Mouse (Mus musculus): Measurements from ENCODE around the gene Mapkbp1. TPM values are rescaled to one million over a fixed set of nuclear protein-coding genes. Genes with fewer than 3 reads are reported as not detected.

Gene Mapkbp1
- polyA plus RNA-seq, 1 experiment from 2014 or later, result 9.7 TPM

GRCm38 (mm10) chr2:120012924-120013323 lies 40.4 kb downstream of the Mapkbp1 start:
- Histone ChIP-seq H3K4me1 (no peaks in the 10 kb centered on the region), H3K9ac (no peak overlapping the region), H3K27ac (no peak overlapping the region), H3K4me2 (no peak overlapping the region), H3K4me3 (no peak overlapping the region), H3K36me3 (replicated peaks) (peaks cover 5% of the 10 kb centered on the region; the same call in 1 of the 2 replicates), H3K9me3 (no peaks in the 10 kb centered on the region), H3K27me3 (replicated peaks) (no peaks in the 10 kb centered on the region)
- no peak for ATAC-seq (replicated peaks)
- WGBS, result 90% methylated on average over 13 of the region's 13 CpGs

GRCm38 (mm10) chr2:120013831-120014486 lies 41.5 kb downstream of the Mapkbp1 start:
- no peaks in the 10 kb centered on the region for H3K4me1 ChIP-seq
- WGBS, result 97% methylated on average over 2 of the region's 2 CpGs
- no peaks in the 10 kb centered on the region for H3K9me3 ChIP-seq
- H3K27me3 ChIP-seq (replicated peaks), result no peaks in the 10 kb centered on the region
- H3K9ac ChIP-seq, result no peak overlapping the region
- H3K36me3 ChIP-seq (replicated peaks), result peaks cover 15% of the 10 kb centered on the region
- no peak overlapping the region for H3K4me3 ChIP-seq
- H3K27ac ChIP-seq, result no peak overlapping the region
- no peak overlapping the region for H3K4me2 ChIP-seq
- no peak for ATAC-seq (replicated peaks)

GRCm38 (mm10) chr2:120015882-120016281 lies 43.4 kb downstream of the Mapkbp1 start:
- H3K4me2 ChIP-seq, result no peak overlapping the region
- H3K9ac ChIP-seq, result no peak overlapping the region
- no peaks in the 10 kb centered on the region for H3K4me1 ChIP-seq
- H3K27me3 ChIP-seq (replicated peaks), result no peaks in the 10 kb centered on the region
- H3K27ac ChIP-seq, result no peak overlapping the region
- H3K4me3 ChIP-seq, result no peak overlapping the region
- WGBS, result 95% methylated on average over 4 of the region's 4 CpGs
- H3K36me3 ChIP-seq (replicated peaks), result peaks cover 30% of the 10 kb centered on the region
- H3K9me3 ChIP-seq, result no peaks in the 10 kb centered on the region
- no peak for ATAC-seq (replicated peaks)

GRCm38 (mm10) chr2:120017599-120017998 lies 45.1 kb downstream of the Mapkbp1 start:
- Histone ChIP-seq H3K4me2 (no peak overlapping the region), H3K36me3 (replicated peaks) (peaks cover 44% of the 10 kb centered on the region), H3K9ac (no peak overlapping the region), H3K27ac (no peak overlapping the region), H3K4me3 (no peak overlapping the region), H3K4me1 (no peaks in the 10 kb centered on the region), H3K27me3 (replicated peaks) (no peaks in the 10 kb centered on the region), H3K9me3 (no peaks in the 10 kb centered on the region)
- ATAC-seq (replicated peaks), result no peak
- WGBS, result 93% methylated on average over 12 of the region's 12 CpGs

GRCm38 (mm10) chr2:120024337-120024736 lies 51.8 kb downstream of the Mapkbp1 start:
- Histone ChIP-seq H3K36me3 (replicated peaks) (peaks cover 50% of the 10 kb centered on the region), H3K4me3 (no peak overlapping the region), H3K9ac (no peak overlapping the region)

GRCm38 (mm10) chr2:120026984-120027949 lies 54.8 kb downstream of the Mapkbp1 start, which contains the start of the genes Jmjd7 and Gm28042:
Gene Jmjd7, plus strand, starts transcription at chr2:120027483.
Gene Gm28042, plus strand, starts transcription at chr2:120027493.
- no peaks in the 10 kb centered on the region for H3K9me3 ChIP-seq
- H3K9ac ChIP-seq, result peak within 1 kb of the TSS; percentile 71
- ATAC-seq (replicated peaks), result peak; percentile 91
- peak within 1 kb of the TSS; percentile 64 for H3K4me3 ChIP-seq
- H3K36me3 ChIP-seq (replicated peaks), result peaks cover 27% of the 10 kb centered on the region
- no peaks in the 10 kb centered on the region for H3K27me3 ChIP-seq (replicated peaks)
- peaks cover 21% of the 10 kb centered on the region for H3K4me1 ChIP-seq
- 5% methylated on average over 50 of the region's 50 CpGs for WGBS
- peak within 1 kb of the TSS; percentile 74 for H3K4me2 ChIP-seq
- peak within 1 kb of the TSS; percentile 88 for H3K27ac ChIP-seq

More at GRCm38 (mm10) chr2:120024337-120024736, 51.8 kb downstream of the Mapkbp1 start:
- ATAC-seq (replicated peaks), result no peak
- WGBS, result 91% methylated on average over 5 of the region's 5 CpGs
- Histone ChIP-seq H3K9me3 (no peaks in the 10 kb centered on the region), H3K4me1 (peaks cover 21% of the 10 kb centered on the region), H3K27ac (no peak overlapping the region), H3K4me2 (no peak overlapping the region), H3K27me3 (replicated peaks) (no peaks in the 10 kb centered on the region)

- Histone ChIP-seq H3K4me1 (peaks cover 21% of the 10 kb centered on the region), H3K9ac (peak overlapping the region; percentile 71), H3K36me3 (replicated peaks) (peaks cover 21% of the 10 kb centered on the region), H3K4me3 (peak overlapping the region; percentile 64), H3K27me3 (replicated peaks) (no peaks in the 10 kb centered on the region), H3K27ac (peak overlapping the region; percentile 88), H3K9me3 (no peaks in the 10 kb centered on the region), H3K4me2 (peak overlapping the region; percentile 74)
- peak; percentile 37 for ATAC-seq (replicated peaks)
- 55% methylated on average over 3 of the region's 3 CpGs for WGBS
These were observed 55.4 kb downstream of the Mapkbp1 start for GRCm38 (mm10) chr2:120027950-120028331.

DNA sequence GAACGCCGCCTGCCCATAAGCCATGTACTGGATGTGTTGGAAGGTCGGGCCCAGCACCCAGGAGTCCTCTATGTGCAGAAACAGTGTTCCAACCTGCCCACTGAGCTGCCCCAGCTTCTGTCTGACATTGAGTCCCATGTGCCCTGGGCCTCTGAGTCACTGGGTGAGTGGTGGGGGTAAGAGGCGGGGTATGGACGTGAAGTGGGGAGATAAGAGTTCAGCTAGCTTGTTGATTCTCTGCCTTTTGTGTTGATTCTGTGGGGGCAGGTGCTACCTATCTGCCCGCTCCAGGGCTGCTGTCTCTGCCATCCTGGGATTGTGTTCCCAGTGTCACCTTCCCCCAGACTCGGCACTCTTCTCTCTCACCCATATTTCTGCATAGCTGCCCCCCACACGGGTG lies 57.9 kb downstream of the Mapkbp1 start:
- H3K27me3 ChIP-seq (replicated peaks), result no peaks in the 10 kb centered on the region
- H3K27ac ChIP-seq, result no peak overlapping the region
- ATAC-seq (replicated peaks), result no peak
- no peak overlapping the region for H3K4me2 ChIP-seq
- 92% methylated on average over 8 of the region's 8 CpGs for WGBS
- no peaks in the 10 kb centered on the region for H3K9me3 ChIP-seq
- H3K36me3 ChIP-seq (replicated peaks), result 0 out of 2 replicates have a peak, but pooled peaks cover 5% of the 10 kb centered on the region
- peaks cover 21% of the 10 kb centered on the region for H3K4me1 ChIP-seq
- no peak overlapping the region for H3K4me3 ChIP-seq
- H3K9ac ChIP-seq, result no peak overlapping the region

- 95% methylated on average over 12 of the region's 12 CpGs for WGBS
- no peak within 1 kb of the TSS for H3K4me2 ChIP-seq
- ATAC-seq (replicated peaks), result no peak
- H3K9me3 ChIP-seq, result no peaks in the 10 kb centered on the region
- no peak within 1 kb of the TSS for H3K4me3 ChIP-seq
- H3K9ac ChIP-seq, result no peak within 1 kb of the TSS
- H3K36me3 ChIP-seq (replicated peaks), result peaks cover 2% of the 10 kb centered on the region; the same call in 1 of the 2 replicates
- no peak within 1 kb of the TSS for H3K27ac ChIP-seq
- peaks cover 13% of the 10 kb centered on the region for H3K4me1 ChIP-seq
- H3K27me3 ChIP-seq (replicated peaks), result no peaks in the 10 kb centered on the region
These were observed 60.4 kb downstream of the Mapkbp1 start, which contains the start of gene Pla2g4b for GRCm38 (mm10) chr2:120032726-120033467. Gene Pla2g4b, plus strand, starts transcription at chr2:120033417.

DNA sequence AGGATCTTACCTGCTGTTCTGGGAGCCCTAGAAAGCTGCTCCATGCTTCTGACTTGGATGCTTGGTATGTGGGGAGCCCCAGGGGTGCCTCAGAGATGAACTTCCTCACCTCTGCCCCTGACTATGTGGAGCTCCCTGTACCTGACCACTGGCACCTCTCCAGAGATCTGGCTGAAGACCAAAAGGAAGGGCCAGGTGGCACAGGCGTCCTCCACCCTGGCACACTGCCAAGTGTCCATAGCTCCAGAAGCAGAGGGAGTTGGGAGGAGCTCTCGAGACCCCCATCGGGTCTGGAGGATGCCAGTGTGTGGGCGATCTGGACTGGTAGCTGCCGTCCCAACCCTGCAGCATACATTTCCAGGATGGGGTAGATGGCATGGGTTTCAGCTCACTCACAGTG lies 61.2 kb downstream of the Mapkbp1 start:
- Histone ChIP-seq H3K9ac (no peak overlapping the region), H3K4me1 (peaks cover 4% of the 10 kb centered on the region), H3K4me3 (no peak overlapping the region), H3K4me2 (no peak overlapping the region), H3K36me3 (replicated peaks) (peaks cover 4% of the 10 kb centered on the region; the same call in 1 of the 2 replicates), H3K27me3 (replicated peaks) (no peaks in the 10 kb centered on the region), H3K9me3 (no peaks in the 10 kb centered on the region), H3K27ac (no peak overlapping the region)
- ATAC-seq (replicated peaks), result no peak
- WGBS, result 75% methylated on average over 5 of the region's 5 CpGs

DNA sequence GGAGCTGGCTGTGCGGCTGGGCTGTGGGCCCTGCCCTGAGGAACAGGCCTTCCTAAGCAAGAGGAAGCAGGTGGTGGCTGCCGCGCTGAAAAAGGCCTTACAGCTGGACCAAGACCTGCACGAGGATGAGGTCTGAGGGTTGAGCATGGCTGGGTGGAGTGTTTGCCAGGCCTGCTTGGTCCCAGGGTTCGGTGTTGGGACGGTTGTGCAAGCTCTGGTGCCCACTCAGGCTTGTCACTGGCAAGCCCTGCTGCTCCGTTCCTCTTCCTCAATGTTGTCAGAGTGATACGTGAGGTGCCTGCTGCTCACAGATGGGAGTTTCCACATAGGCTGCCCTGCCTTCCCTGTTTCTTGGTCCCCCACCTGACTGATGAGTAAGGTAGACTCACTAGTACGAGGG lies 65.2 kb downstream of the Mapkbp1 start:
- H3K9me3 ChIP-seq, result no peaks in the 10 kb centered on the region
- no peak for ATAC-seq (replicated peaks)
- 92% methylated on average over 9 of the region's 9 CpGs for WGBS

DNA sequence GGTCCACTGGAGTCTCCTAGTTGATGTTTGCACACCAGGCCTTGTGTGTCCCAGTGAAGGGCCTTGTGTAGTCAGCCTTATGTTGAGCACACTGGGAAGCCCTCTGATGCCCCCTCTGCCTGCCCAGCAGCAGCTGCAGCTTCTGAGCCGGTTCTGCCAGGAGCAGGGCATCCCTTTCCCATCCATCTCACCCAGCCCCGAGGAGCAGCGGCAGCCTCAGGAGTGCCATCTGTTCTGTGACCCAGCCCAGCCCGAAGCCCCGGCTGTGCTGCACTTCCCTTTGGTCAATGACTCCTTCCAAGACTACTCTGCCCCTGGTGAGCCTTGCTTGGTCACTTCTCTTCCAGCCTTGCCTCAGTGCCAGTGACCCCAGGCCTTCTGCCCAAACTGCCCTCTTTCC lies 68.5 kb downstream of the Mapkbp1 start:
- H3K9me3 ChIP-seq, result no peaks in the 10 kb centered on the region
- H3K27ac ChIP-seq, result no peak overlapping the region
- no peaks in the 10 kb centered on the region for H3K4me1 ChIP-seq
- H3K36me3 ChIP-seq (replicated peaks), result peaks cover 27% of the 10 kb centered on the region; the same call in 1 of the 2 replicates
- H3K27me3 ChIP-seq (replicated peaks), result no peaks in the 10 kb centered on the region
- 86% methylated on average over 5 of the region's 5 CpGs for WGBS
- H3K4me2 ChIP-seq, result no peak overlapping the region
- no peak for ATAC-seq (replicated peaks)
- no peak overlapping the region for H3K9ac ChIP-seq
- H3K4me3 ChIP-seq, result no peak overlapping the region

More for the DNA sequence above, 65.2 kb downstream of the Mapkbp1 start:
- H3K4me3 ChIP-seq, result no peak overlapping the region
- H3K27ac ChIP-seq, result no peak overlapping the region
- no peak overlapping the region for H3K4me2 ChIP-seq
- H3K36me3 ChIP-seq (replicated peaks), result peaks cover 27% of the 10 kb centered on the region; the same call in 1 of the 2 replicates
- no peaks in the 10 kb centered on the region for H3K27me3 ChIP-seq (replicated peaks)
- no peak overlapping the region for H3K9ac ChIP-seq
- H3K4me1 ChIP-seq, result no peaks in the 10 kb centered on the region
